Mouse (Mus musculus) kidney, adult 2 months (tissue): ENCODE results near the gene Eml2.

Experiments used
- CTCF ChIP-seq: fragments of 200-500 bp; conservative IDR thresholded peaks from 2 replicates; pipeline ENCODE4 v1.5.1; 2011; ENCODE audit warnings: low read depth, mild to moderate bottlenecking, control low read depth, low read length, moderate library complexity, mixed read lengths; ENCODE audit not compliant: insufficient read depth, insufficient read length
- POLR2A ChIP-seq: fragments of 200-500 bp; IDR thresholded peaks from one replicate; pipeline ENCODE4 v1.6.1; 2011; ENCODE audit warnings: low read depth, low read length, control low read depth

DNA sequence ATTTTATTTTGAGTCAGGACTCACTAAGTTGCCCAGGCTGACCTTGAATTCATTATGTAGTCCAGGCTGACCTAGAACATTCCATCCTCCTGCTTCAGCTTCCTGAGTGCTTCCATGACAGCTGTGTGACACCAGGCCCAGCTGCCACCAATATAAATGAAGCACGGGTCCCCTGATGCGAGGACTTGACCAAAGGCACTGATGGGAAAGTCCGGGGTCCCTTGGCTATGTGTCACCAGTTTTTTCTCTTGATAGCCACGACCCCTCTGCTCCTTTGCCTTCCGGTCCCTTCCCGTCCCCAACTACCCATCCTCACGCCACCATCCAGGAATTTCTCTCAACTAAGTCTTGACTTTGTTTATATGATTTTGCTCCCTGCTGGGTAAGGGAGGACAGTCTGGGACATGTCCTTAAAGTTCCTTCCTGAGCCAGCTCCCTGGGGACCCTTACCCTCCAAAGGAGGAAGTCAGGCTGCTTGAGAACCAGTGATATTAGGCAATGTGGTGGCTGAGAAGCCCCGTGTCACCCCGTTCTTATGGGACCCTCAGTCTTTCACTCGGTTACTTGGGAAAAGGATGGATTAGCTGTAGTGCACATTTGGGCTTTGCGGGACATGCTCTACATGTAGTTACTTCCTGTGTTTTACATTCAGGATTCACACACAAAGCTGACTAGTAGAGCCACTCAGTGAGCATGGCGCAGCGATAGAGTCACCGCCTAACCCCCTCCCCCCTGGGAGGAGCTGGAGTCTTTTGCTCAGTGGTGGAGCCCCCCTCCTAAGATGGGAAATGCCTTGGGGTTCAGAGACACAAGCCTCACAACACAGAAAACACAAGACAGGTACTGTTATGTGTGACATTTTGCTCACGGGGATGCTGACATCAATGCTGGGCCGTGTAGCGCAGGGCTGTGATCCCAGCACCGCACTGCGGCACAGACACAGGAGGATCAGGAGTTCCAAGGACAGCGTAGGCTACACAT is 50.9 kb downstream of the Eml2 start:
- no peak for TF ChIP-seq POLR2A
- TF ChIP-seq CTCF: no peak
